Mouse (Mus musculus) kidney, adult 18-20 months (tissue): ENCODE data around the gene Slco3a1.

ENCODE experiments used
- DNase-seq: peaks from one replicate; pipeline ENCODE4 v3.0.0; 2021

Gene Slco3a1

DNA sequence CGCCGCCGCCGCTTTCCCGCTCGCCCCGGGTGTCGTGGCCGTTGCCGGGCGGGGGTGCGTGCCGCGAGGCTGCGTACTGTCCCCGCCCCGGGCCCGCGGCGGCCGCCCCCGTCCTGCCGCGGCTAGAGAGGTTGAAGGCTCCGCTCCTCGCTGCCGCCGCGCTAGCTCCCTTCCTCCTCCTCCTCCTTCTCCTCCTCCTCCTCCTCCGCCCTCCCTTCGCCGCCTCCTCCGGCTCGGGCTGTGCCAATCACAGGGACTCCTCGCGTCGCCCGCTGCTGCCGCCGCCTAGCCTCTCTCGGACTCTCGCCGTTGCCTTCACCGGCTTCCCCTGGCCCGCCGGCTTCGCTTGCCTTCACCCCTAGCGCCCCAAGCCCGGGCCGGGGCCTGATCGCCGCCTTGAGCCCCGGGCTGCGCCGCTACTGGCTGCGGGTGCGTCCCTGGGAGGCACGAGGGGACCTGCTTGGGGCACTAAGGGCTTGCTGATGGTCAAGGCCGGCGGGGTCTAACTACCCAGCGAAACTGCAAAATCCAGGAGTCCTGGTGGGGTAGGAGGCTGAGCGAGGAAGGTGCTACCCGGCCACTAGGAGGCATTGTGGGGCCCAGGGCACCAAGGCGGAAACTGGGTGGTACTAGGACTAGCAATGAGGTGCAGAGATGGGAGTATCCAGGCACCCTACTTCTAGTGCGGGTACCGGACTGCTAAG is at the start of gene Slco3a1:
Slco3a1 (minus strand) TSS at position 173 of the 704 bp plus-strand sequence.
- DNase-seq, result peak; percentile 84

DNA sequence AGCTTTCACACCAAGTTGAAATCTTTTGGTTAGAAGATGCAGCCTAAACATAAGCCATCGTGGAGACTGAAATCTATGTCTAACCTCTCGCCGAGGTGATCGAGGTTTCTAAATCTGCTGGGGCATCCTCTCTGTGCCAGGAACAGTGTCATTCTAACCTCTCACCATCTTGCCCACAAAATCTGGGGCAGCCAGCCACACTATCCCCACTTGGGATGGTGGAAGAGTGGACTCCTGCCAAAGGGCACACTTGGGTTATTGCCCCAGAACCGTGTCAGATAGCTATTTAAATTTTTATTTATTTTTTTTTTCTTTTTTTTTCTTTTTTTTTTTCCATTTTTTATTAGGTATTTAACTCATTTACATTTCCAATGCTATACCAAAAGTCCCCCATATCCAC is 46.4 kb upstream of the Slco3a1 start:
- DNase-seq, result no peak

DNA sequence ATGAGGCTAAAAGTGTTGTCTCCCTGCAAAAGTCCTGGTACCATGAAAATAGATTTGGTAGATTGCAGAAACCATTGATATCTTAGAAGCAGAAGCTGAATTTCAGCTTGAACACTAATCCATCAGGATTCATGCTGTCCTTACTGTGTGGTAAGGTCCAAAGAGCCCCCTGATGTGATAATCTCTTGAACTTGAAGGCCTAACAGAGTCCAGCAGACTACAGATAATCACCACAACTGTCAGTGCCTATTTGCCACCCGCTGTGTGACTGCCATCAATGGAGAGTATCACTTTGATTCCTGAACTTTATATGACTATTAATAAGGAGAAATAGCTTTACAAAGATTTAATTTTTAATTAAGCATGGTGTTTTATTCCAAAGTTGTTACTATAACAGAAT is 24.8 kb upstream of the Slco3a1 start:
- no peak for DNase-seq

DNA sequence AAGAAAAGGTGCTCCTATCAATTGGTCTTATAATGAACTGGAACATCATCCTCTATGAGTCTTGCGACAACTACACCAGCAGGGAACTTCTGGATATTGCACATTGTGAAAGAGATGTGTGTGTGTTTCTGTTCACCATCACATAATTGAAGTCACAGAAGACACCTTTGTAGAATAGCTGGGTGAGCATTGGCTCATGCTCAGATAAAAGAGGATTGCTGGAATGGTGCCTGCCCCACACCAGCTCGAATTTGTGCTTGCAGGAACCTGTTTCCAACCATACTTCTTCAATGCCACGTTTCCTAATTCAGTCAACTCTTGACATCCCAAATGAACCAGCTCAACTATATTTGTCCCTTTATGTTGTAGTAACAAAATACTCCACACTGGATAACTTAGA is 21.1 kb upstream of the Slco3a1 start:
- DNase-seq, result no peak

DNA sequence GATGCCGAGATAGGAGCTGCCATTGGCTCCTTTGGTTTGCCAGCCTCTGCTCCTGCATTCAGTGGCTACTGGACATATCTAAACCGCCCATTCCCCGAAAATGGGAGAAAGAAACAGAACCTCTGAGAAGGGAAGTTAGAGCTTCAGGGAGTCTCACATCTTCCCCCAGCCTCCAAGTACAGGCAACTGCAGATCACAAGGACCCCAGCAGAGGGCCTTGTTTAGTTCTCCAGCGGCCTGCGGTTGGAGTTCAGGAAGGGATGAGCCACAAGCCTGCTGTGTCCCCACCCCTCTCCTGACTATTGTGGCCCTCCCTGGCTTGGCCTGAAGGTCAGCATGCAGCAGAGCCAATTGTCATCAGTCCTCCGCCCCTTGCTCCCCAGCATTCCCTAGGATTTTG is 836 bp upstream of the Slco3a1 start:
- DNase-seq, result peak; percentile 67

DNA sequence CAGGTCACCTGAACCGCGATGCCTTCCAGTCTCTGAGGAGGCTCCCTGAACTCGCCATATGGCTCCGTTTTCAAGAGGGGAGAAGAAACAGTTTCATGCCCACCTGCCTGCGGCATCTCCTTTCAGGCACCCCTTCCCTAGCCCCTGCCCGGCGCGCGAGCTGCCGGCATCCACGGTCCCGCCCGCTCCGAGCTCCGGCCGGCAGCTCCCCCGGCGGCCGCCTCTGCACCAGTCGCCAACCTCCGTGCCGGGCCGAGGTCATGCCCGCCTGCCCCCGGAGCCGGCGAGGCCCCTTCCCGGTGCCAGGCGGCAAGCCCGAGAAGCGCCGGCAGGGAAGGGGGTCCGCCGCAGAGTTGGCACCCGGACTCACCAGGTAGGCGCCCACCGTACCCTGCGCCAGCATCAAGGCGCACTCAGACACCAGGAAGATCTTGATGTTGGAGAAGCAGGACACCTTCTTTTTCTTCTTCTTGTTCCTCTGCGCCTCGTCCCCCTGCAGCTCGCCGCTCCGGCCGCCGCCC is 479 bp downstream of the Slco3a1 start:
- DNase-seq, result peak; percentile 77

DNA sequence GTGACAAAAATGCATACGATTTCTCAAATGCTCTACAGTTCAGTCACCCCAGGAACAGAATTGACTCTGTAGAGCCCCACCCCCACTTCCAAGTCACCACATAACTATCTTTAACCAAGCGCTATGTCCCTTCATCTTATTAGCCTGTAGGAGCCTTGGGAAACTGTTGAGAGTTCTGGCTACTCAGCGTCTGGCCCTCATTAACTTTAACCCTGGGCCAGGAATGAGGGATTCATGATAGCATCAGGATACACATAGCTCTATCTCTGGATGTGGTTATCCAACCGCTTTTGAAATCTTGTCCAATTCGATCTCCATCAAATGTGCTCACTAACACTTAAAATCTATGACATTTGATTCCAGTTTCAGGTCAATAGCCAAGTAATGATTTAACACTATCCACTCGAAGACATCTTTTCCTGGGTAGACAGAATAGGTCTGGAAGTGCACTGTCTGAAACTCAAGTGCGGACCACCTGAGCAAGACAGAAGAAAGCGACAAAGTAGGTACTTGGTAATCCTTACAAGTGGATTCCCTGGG is 1.4 kb downstream of the Slco3a1 start:
- no peak for DNase-seq

DNA sequence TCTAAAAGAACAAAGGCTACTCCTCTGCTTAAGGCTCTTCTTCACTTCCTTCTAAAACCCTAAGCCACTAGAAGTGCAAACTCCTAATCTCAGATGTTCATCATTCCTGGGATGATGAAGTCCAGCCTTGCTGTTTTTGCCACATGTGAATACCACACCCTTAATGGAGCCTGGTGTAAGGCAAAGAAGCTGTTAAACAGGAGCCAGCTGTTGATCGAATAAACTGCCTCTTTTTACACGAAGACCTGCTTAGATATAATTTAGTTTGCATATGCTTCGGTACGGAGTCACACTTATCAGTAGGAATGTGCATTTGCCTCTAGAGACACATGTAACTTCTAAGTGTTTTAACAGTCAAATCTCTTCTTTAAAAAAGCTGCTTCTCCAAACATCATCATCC is 2.0 kb downstream of the Slco3a1 start:
- no peak for DNase-seq

DNA sequence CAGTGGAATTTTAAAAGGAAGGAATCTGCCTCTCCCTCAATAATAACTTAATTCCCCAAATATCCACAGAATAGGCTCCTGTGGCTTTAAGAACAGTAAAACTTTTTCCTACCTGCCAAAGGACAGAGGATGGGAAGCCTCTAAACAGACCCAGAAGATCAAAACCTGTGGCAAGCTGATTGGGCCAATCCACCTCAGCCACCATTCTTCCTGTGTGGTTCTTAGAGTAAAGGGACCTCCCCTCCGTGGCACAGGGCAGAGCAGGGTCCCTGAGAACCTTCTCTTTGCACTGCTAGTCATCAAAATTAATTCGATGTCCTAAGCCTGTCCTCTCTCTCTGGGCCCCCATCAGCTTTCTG is 2.6 kb downstream of the Slco3a1 start:
- no peak for DNase-seq

DNA sequence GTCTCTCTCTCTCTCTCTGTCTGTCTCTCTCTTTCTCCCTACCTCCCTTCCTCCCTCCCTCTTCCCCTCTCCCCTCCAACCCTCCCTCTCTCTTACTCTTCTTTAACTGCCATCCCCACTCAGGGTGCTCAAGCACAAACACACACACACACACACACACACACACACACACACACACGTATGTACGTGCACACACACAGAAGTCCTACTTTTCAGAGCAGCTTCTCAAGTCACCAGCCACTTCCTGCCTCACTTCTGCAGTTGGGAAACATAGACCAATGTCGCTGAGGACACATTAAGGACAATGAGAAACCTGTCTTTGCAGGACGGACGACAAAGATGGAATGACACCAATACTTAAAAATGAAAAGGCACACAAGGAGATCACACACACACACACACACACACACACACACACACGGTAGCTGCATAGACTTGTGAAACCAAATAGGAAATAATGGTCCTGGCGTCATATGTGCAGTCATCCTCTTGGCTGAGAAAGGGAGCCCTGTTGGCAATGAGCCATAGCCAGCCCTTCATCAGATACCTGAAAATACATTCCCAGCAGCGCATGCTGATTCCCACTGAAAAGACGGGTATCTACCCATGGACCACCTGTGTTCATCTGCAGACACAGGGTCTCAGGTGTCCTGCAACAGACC is 3.1 kb downstream of the Slco3a1 start:
- no peak for DNase-seq

DNA sequence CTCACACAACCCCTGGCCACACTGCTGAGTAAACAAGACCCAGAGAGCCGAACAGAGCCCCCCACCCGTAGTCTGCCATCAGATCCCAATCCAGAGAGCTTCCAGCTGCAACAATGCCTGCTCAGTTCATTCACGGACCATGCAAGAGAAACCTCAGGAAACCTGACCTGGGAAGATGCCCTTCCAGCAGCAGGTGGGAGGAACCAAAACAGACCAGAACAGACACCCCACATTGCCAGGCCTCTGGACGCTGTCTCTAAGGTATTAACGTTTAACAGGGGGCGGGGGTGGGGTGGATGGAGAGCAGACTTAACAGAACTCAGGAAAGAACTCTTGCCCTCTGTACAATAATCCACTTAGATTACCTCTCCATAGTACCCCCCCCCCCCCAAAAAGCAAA is 4.9 kb downstream of the Slco3a1 start:
- DNase-seq, result no peak

DNA sequence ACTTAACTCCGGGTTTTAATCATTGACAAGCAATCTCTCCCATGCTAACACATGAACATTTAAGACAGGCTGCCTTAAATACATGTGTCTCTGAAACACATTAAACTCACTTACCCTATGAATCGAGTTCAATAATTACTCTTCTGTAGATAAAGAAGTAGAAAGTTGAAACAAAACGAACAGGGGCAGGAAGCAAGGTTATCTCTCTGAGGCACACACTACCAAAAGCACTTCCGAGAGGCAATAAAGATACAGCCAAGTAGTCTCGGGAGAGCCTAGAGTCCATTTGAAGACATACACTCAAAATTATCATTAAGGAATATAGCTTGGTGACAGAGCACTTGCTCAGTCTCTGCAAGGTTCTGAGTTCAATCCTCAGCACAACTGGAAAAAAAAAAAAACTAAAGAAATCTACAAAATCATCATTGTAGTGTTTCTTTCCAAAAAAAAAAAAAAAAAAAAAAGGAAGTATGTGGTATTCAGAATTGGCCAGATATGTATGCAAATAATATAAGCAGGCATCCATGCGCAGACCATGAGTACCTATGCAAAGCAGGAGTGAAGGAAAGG is 5.5 kb downstream of the Slco3a1 start:
- DNase-seq, result no peak

DNA sequence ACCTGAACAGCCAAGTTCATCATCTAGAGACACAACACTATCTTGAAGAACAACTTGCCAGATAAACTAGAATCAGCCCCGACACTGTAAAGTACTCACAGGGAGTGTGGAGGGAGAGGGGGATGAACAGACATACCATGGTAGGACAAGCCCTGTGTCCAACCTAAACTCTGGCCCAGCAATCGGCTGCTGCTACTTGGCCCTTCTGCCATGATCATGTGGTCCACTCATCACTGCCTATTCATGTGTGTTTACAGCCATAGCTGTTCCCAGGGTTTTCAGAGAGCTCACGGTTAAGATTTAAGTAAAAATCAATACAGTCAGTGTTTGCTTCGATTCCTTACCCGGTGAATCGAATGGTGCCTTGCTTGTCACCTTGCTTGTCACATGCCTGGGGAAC is 7.9 kb downstream of the Slco3a1 start:
- no peak for DNase-seq

DNA sequence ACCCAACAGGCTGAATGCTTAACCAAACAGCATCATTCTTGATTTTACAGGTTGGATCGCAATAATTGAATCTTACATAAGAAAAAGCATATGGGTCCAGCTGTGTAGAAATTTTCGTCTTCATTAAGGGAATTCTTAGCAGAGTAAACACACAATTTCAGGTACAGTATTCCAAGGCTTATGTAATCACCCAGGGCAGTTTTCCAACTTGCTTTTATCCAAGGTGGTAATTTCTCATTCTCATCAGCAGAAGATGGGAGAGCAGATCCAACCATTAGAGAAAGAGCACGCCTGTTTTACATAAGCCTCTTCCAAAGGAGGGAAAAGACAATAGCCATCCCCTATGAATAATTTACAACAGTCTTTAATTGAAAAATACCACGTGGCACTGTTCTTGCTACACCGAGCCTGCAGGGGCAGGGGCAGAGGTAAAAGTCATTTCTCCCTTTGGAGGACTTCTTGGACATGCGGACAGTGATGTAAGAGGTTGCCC is 9.0 kb downstream of the Slco3a1 start:
- DNase-seq, result no peak

DNA sequence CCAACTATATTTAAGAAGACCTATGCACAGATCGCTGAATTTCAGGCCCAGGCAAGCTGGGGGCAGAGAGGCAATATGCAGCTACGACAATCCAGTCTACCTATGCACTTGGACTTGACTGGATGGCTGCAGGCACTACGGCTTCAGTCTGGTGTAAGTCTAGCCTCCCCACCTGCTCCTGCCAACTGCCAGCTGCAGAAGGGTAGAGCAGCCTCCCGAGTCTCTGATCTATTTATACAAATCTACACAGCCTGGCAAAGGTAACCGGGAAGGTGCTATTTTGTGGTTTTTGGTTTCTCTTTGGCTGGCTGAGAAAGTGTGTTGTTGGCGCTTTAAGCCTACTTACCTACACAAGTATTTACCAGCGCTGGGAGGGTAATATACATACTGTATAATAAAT is 10.3 kb downstream of the Slco3a1 start:
- DNase-seq, result no peak

DNA sequence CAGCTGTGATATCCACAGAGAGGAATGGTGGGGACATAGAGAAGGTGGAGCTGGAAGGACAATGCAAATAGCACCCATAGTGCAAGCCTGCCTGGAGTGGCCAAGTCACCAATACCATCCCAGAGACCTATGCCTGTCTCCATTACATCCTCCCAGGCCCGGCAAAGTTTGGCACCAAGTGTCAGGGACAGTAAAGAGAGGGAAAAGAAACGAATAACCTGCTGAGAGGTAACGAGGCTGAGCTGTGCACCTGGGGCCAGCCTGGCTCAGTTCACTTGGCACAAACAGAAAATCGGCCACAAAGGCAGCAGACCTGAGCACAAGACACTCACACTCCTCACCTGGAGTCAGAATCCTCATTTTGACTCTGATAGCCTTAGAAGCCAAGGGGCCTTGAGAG is 12.6 kb downstream of the Slco3a1 start:
- DNase-seq, result no peak

DNA sequence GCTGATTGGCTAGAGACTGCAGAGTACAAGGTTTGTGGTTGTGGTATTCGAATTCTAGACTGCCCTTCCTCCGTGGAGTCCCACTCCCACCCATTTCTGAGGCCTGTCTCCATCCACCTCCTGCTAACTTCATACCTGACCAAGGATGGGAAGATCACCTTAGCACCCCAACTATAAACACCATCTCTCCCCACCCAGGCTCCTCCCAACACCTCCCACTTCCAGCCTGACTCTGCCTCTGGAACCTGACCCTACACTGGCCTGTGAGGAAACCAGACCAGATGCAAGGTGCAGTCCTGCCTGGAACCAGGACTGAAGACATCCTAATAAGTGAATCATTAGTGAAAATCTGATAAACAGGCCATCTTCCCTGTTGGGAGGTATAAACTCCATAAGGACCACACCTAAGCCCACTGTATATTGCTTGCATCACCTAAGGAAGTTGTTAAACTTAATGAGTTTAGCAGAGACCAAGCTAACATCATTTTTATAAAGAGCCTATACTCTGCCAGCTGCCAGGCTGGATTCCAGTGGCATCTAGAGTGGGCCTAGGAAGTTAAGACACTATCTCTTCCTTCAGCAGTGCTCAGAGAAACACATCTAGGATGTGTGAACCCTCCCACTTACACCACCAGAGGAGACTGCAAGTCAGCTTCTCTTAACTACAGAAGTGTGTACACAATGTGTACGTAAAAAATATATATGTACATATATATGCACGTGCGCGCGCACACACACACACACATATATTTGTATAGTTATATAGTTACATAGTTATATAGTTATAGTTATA is 13.5 kb downstream of the Slco3a1 start:
- no peak for DNase-seq

DNA sequence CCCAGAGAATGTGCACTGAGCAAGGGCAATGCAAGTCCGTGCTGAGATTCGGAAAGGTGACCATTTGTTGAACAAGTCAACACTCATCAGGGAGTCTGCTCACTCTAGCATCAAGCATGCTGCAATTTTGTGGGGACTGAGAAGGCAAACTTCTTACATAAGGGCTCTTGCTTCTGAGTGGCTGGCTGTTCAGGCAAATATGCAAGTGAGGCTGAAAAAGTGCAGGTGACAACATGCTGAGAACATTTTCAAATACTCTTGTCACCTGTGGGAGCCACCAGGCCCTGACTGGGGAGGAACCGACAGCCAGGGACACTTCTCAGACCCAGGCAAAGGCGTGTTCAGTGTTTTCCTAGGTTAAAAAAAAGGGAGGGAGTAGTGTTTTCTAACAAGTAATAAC is 18.4 kb downstream of the Slco3a1 start:
- DNase-seq, result no peak

DNA sequence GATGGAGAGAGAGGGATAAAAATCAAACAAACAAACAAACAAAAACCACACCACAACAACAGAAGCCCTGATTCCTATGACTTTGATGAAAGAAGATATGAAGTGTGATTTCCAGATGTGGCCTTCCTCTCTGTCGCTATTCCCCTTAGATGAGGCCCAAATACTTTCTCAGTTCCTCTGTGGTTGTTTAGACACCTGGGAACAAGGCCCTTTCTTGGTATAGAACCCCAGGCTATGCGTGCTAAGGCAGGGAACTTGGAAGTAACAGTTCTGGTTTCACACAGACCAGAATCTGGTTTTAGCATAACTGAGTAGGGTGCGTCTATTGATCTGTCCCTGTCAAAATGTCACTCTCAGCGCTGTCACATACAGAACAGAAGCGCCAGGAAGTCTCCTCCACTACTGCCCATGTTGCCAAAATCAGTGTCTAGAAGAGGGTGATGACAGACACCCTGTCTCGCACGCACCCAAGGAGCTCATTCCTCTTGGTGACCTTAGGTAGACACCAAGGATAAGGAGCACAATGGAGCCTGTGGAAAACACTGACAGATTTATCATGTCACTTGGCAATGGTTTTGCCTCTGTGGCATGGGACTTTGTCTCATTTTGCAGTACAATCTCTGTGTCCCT is 23.0 kb downstream of the Slco3a1 start:
- no peak for DNase-seq

DNA sequence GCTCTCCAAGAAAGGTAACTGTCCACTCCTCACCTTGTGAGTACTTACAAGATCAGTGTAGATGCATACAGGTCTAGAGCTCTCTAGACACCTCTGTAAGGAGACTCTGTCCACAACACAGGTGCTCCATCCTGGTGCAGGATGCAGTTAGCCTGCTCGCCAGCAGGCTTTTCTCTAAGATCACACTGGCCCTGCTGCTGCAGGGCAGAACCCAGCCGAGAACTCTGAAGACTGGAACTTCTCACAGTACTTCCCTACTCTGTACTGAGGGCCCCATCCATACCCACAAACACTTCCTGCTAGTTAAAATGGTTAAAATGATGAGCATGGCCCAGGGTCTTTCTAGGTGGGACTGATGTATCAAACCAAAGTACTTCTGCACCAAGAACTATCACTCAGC is 24.7 kb downstream of the Slco3a1 start:
- DNase-seq, result no peak

DNA sequence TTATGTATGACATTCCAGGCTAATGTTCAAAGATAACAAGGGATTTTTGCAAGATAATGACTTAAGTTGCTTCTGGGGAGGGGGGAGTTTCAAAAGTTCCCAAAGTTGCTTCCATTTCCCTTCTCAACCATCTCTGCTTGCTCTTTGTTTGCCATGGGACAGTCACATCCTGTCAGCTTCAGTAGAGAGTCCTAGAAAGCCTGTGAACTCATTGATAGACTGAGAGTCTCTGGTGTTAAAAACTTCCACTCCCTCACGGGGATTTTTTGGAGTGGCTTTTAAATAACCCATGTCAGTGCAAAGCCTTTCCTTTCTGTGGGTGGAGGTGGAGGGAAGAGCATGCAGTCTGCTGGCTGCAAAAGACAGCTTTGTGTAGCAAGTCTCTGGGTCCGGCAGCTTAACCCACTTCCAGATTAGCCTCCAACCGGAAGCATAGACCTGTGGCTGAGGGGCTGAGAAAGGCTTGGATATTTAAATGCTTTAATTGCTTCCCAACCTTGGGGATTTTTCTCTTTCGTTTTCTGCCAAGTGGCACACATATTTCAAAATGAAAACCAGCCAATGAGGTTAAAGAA is 25.3 kb downstream of the Slco3a1 start:
- no peak for DNase-seq

DNA sequence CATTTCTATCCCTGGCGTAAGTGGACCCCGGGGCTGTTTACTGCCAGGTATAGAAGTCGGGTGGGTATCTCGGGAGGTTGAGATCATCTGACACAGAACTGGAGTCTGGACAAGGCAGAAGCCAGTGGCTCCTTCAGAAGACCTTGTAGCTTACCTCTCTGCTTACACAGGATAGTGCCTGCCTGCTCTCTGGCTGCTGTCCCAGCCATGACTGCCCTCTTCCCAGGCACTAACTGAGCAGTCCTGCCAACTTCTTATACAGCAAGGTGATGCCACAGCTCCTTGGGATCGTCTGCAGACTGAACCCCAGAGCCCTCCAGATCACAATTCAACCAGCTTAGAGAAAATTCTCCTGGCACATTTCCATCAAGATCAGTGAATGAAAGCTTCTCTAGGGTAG is 26.4 kb downstream of the Slco3a1 start:
- no peak for DNase-seq
